Mouse (Mus musculus) liver, embryonic 13.5 days (tissue): ENCODE results near the gene Fam234b. TPM values are rescaled to one million over a fixed set of nuclear protein-coding genes. Genes with fewer than 3 reads are reported as not detected.

Experiments
- ATAC-seq: fragments of 200-750 bp; cut with Nextera tagmentation; 2 replicates; pipeline ENCODE4 v1.8.0; 2017; ENCODE audit warnings: low read depth, mild to moderate bottlenecking, moderate number of reproducible peaks, moderate library complexity
- DNase-seq: peaks from one replicate; pipeline ENCODE4 v3.0.0; 2022
- H3K27ac ChIP-seq: fragments of 300-500 bp; sonication (generic); 2 replicates; pipeline ENCODE4 v1.5.1; 2015; ENCODE audit warnings: moderate library complexity, mild to moderate bottlenecking, inconsistent platforms
- H3K27me3 ChIP-seq: fragments of 300-500 bp; sonication (generic); 2 replicates; pipeline ENCODE4 v1.6.1; 2015; ENCODE audit warnings: mild to moderate bottlenecking, inconsistent platforms
- H3K36me3 ChIP-seq: fragments of 300-500 bp; sonication (generic); 2 replicates; pipeline ENCODE4 v1.6.1; 2015; ENCODE audit warnings: mild to moderate bottlenecking, inconsistent platforms
- H3K4me1 ChIP-seq: fragments of 300-500 bp; sonication (generic); replicated peaks from 2 replicates; pipeline ENCODE4 v1.6.1; 2015; ENCODE audit warnings: inconsistent platforms
- H3K4me2 ChIP-seq: fragments of 300-500 bp; sonication (generic); 2 replicates; pipeline ENCODE4 v1.6.1; 2015; ENCODE audit warnings: inconsistent platforms, mild to moderate bottlenecking, moderate library complexity
- H3K4me3 ChIP-seq: fragments of 300-500 bp; sonication (generic); replicated peaks from 2 replicates; pipeline ENCODE4 v1.5.1; 2015; ENCODE audit warnings: mild to moderate bottlenecking, inconsistent platforms
- H3K9ac ChIP-seq: fragments of 300-500 bp; sonication (generic); 2 replicates; pipeline ENCODE4 v1.6.1; 2015; ENCODE audit warnings: mild to moderate bottlenecking, inconsistent platforms
- H3K9me3 ChIP-seq: fragments of 300-500 bp; sonication (generic); replicated peaks from 2 replicates; pipeline ENCODE4 v1.6.1; 2016; ENCODE audit warnings: inconsistent platforms
- WGBS: fragments of 180-500 bp; shearing (Covaris S2); methylation state at CpG from one replicate; pipeline ENCODE4 v1.1.7; 2015; ENCODE audit not compliant: insufficient replicate concordance; 5-methylcytosine and 5-hydroxymethylcytosine counted together
- polyA plus RNA-seq: library from polyadenylated mRNA; unstranded; fragments of >200 nt; fragmentation: Nextera tagmentation; extraction: Ambion mirVana; gene quantifications from 2 replicates; pipeline ENCODE4 v1.2.1, GENCODE M21; 2015

Gene Fam234b
- polyA plus RNA-seq, 1 experiment from 2014 or later: 30.1 TPM

GRCm38 (mm10) chr6:135268392-135268791 is 70.6 kb downstream of the Fam234b start:
- Histone ChIP-seq H3K27me3 (no peaks in the 10 kb centered on the region), H3K9me3 (no peaks in the 10 kb centered on the region), H3K36me3 (no peaks in the 10 kb centered on the region), H3K27ac (no peak overlapping the region), H3K4me2 (no peak overlapping the region), H3K9ac (no peak overlapping the region), H3K4me3 (no peak overlapping the region), H3K4me1 (no peaks in the 10 kb centered on the region)
- ATAC-seq: no peak
- no peak for DNase-seq

GRCm38 (mm10) chr6:135269626-135270025 is 71.8 kb downstream of the Fam234b start:
- DNase-seq (no peak), ATAC-seq (no peak)
- Histone ChIP-seq H3K9ac (no peak overlapping the region), H3K36me3 (no peaks in the 10 kb centered on the region), H3K9me3 (no peaks in the 10 kb centered on the region), H3K27me3 (no peaks in the 10 kb centered on the region), H3K4me2 (no peak overlapping the region), H3K4me3 (no peak overlapping the region), H3K27ac (no peak overlapping the region), H3K4me1 (no peaks in the 10 kb centered on the region)
- 64% methylated on average over 6 of the region's 6 CpGs for WGBS

- ATAC-seq (no peak), DNase-seq (no peak)
- no peaks in the 10 kb centered on the region for H3K4me1 ChIP-seq
- H3K9ac ChIP-seq: no peak overlapping the region
- no peaks in the 10 kb centered on the region for H3K27me3 ChIP-seq
- H3K4me2 ChIP-seq: no peak overlapping the region
- no peaks in the 10 kb centered on the region for H3K36me3 ChIP-seq
- WGBS: 39% methylated on average over 2 of the region's 2 CpGs
- no peak overlapping the region for H3K4me3 ChIP-seq
- no peak overlapping the region for H3K27ac ChIP-seq
- no peaks in the 10 kb centered on the region for H3K9me3 ChIP-seq
Measured at GRCm38 (mm10) chr6:135271761-135272160, 74.0 kb downstream of the Fam234b start.

DNA sequence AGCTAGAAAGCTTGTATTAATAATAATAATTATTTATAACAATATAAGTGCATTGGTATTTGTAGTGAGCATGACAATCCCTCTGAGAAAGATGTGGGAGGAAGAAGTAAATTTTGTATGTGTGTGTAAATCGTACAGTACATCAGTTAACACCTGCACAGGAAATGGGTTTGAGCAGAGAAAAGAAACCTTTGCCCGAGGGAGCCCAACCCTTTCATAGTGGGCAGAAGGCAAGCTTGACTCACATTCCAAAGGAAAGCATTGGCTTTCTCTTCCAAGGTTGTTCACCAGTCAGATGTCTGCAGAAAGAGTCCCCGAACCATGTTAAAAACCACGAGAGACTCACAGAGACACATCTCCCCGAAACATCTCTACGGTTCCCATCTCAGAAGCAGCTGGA is 75.3 kb downstream of the Fam234b start:
- H3K4me3 ChIP-seq: no peak overlapping the region
- H3K9ac ChIP-seq: no peak overlapping the region
- no peaks in the 10 kb centered on the region for H3K36me3 ChIP-seq
- 60% methylated on average over 6 of the region's 6 CpGs for WGBS
- no peaks in the 10 kb centered on the region for H3K4me1 ChIP-seq
- H3K27ac ChIP-seq: no peak overlapping the region
- no peak overlapping the region for H3K4me2 ChIP-seq
- no peaks in the 10 kb centered on the region for H3K9me3 ChIP-seq
- ATAC-seq (no peak), DNase-seq (no peak)
- no peaks in the 10 kb centered on the region for H3K27me3 ChIP-seq

GRCm38 (mm10) chr6:135275231-135275630 is 77.5 kb downstream of the Fam234b start:
- no peak overlapping the region for H3K4me3 ChIP-seq
- 44% methylated on average over 4 of the region's 4 CpGs for WGBS
- no peak overlapping the region for H3K27ac ChIP-seq
- no peaks in the 10 kb centered on the region for H3K4me1 ChIP-seq
- no peak overlapping the region for H3K4me2 ChIP-seq
- H3K27me3 ChIP-seq: peaks cover 8% of the 10 kb centered on the region; the same call in 1 of the 2 replicates
- no peaks in the 10 kb centered on the region for H3K9me3 ChIP-seq
- no peaks in the 10 kb centered on the region for H3K36me3 ChIP-seq
- no peak for DNase-seq
- H3K9ac ChIP-seq: no peak overlapping the region
- ATAC-seq: no peak

- peak; percentile 29; the same call in 1 of the 2 replicates for ATAC-seq
- no peak overlapping the region for H3K27ac ChIP-seq
- no peak overlapping the region for H3K4me3 ChIP-seq
- H3K27me3 ChIP-seq: peaks cover 8% of the 10 kb centered on the region; the same call in 1 of the 2 replicates
- WGBS: 47% methylated on average over 6 of the region's 6 CpGs
- DNase-seq: no peak
- no peaks in the 10 kb centered on the region for H3K9me3 ChIP-seq
- no peaks in the 10 kb centered on the region for H3K4me1 ChIP-seq
- no peak overlapping the region for H3K9ac ChIP-seq
- no peak overlapping the region for H3K4me2 ChIP-seq
- H3K36me3 ChIP-seq: no peaks in the 10 kb centered on the region
Measured at GRCm38 (mm10) chr6:135276474-135277295, 78.9 kb downstream of the Fam234b start.

- Histone ChIP-seq H3K9ac (no peak overlapping the region), H3K4me3 (no peak overlapping the region), H3K27me3 (peaks cover 8% of the 10 kb centered on the region; the same call in 1 of the 2 replicates), H3K4me2 (no peak overlapping the region), H3K4me1 (no peaks in the 10 kb centered on the region), H3K36me3 (no peaks in the 10 kb centered on the region), H3K27ac (no peak overlapping the region), H3K9me3 (no peaks in the 10 kb centered on the region)
- ATAC-seq (no peak), DNase-seq (no peak)
- 55% methylated on average over 6 of the region's 6 CpGs for WGBS
Measured at GRCm38 (mm10) chr6:135278302-135278701, 80.5 kb downstream of the Fam234b start.

DNA sequence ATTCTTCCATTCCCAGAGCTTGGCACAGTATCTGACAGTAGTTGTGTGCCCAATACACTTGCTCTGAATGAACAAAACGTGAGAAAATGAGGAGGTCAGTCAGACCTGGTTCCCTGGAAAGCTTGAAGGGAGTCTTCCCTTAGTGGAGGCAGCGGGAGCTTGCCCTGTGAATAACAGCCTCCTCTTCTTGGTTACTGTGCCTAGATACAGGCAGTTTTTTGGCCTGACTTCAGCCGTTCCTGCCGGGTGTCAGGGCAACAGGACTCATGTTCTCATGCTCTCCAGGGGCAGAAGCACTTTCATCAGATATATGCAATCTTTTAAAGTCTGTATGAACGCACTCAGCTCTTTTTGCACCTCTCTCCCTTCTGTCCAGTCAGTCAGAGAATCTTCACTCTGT is 81.5 kb downstream of the Fam234b start:
- DNase-seq (no peak), ATAC-seq (no peak)
- Histone ChIP-seq H3K9me3 (no peaks in the 10 kb centered on the region), H3K27ac (no peak overlapping the region), H3K27me3 (peaks cover 8% of the 10 kb centered on the region; the same call in 1 of the 2 replicates), H3K4me1 (no peaks in the 10 kb centered on the region), H3K4me3 (no peak overlapping the region), H3K9ac (no peak overlapping the region), H3K4me2 (no peak overlapping the region), H3K36me3 (no peaks in the 10 kb centered on the region)
- 55% methylated on average over 5 of the region's 5 CpGs for WGBS

GRCm38 (mm10) chr6:135279856-135280255 is 82.1 kb downstream of the Fam234b start:
- H3K27ac ChIP-seq: no peak overlapping the region
- WGBS: 42% methylated on average over 10 of the region's 10 CpGs

DNA sequence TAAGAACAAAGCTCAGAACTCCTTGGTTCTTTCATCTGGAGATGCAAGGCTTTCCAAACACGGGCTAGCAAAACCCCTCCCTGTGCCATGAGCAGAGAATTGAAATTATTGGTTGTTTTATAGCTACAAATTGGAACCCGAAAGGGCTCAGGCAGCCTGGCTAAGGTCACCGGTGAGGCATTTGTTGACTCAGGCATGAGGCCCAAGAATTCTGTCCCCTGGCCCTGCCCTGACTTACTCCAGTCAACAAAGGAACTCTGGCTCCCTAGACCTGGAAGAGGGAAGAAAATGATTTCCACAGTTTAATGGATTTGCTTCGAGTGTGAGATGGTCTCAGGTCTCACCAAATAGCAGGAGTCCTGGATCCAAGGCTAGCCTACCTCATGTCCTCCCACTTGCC is 94.6 kb downstream of the Fam234b start:
- Histone ChIP-seq H3K9ac (no peak overlapping the region), H3K4me3 (no peak overlapping the region), H3K27ac (no peak overlapping the region), H3K27me3 (no peaks in the 10 kb centered on the region), H3K36me3 (no peaks in the 10 kb centered on the region), H3K4me1 (no peaks in the 10 kb centered on the region), H3K9me3 (no peaks in the 10 kb centered on the region), H3K4me2 (no peak overlapping the region)
- WGBS: 66% methylated on average over 4 of the region's 4 CpGs
- ATAC-seq (no peak), DNase-seq (no peak)

More at GRCm38 (mm10) chr6:135279856-135280255, 82.1 kb downstream of the Fam234b start:
- no peak overlapping the region for H3K9ac ChIP-seq
- ATAC-seq (no peak), DNase-seq (no peak)
- H3K9me3 ChIP-seq: no peaks in the 10 kb centered on the region
- H3K4me3 ChIP-seq: no peak overlapping the region
- no peaks in the 10 kb centered on the region for H3K36me3 ChIP-seq
- no peak overlapping the region for H3K4me2 ChIP-seq
- no peaks in the 10 kb centered on the region for H3K4me1 ChIP-seq
- H3K27me3 ChIP-seq: peaks cover 8% of the 10 kb centered on the region; the same call in 1 of the 2 replicates

GRCm38 (mm10) chr6:135294150-135294549 is 96.4 kb downstream of the Fam234b start:
- 71% methylated on average over 6 of the region's 6 CpGs for WGBS
- no peak for ATAC-seq
- H3K9me3 ChIP-seq: no peaks in the 10 kb centered on the region
- no peak overlapping the region for H3K4me2 ChIP-seq
- no peak overlapping the region for H3K9ac ChIP-seq
- no peaks in the 10 kb centered on the region for H3K36me3 ChIP-seq
- no peaks in the 10 kb centered on the region for H3K4me1 ChIP-seq
- no peaks in the 10 kb centered on the region for H3K27me3 ChIP-seq
- no peak overlapping the region for H3K4me3 ChIP-seq
- no peak overlapping the region for H3K27ac ChIP-seq
- DNase-seq: no peak
